Mouse (Mus musculus) embryonic facial prominence, embryonic 10.5 days (tissue): ENCODE data around the gene Trrap. TPM values are rescaled to one million over a fixed set of nuclear protein-coding genes. Genes with fewer than 3 reads are reported as not detected.

ENCODE experiments used
- microRNA-seq: library from miRNA; unstranded; fragments of <30 nt; microRNA quantifications from one replicate; pipeline ENCODE4, GENCODE M21; 2017
- polyA plus RNA-seq: library from polyadenylated mRNA; unstranded; fragments of >200 nt; fragmentation: Nextera tagmentation; extraction: Ambion mirVana; gene quantifications from 2 replicates; pipeline ENCODE4 v1.2.1, GENCODE M21; 2016

Gene Trrap
- polyA plus RNA-seq, 1 experiment from 2014 or later, result 85.2 TPM

Small RNAs within 50 kb of the gene (microRNA-seq; reads per million reads assigned to microRNA genes)
- gene Mir7039, result not detected

Other genes starting within 250 kb of the Trrap start
- gene Nptx2, start 221.8 kb upstream of the Trrap start, polyA plus RNA-seq, result 0.77 and 1.1 TPM in 2 replicates
- gene Tmem130, start 5.9 kb upstream of the Trrap start, polyA plus RNA-seq, result 0.80 and 1.9 TPM in 2 replicates
- 14.5 and 17.0 TPM in 2 replicates for gene Smurf1, start 198.1 kb downstream of the Trrap start, polyA plus RNA-seq